Mouse (Mus musculus): ENCODE measurements around the gene Cd81. TPM values are rescaled to one million over a fixed set of nuclear protein-coding genes. Genes with fewer than 3 reads are reported as not detected.
A peak's percentile ranks its signal among the peaks of the same experiment; 100 is the strongest.

Gene Cd81
- total and polyA plus RNA-seq, 3 experiments, result 105 to 133 TPM; not detected in 1

DNA sequence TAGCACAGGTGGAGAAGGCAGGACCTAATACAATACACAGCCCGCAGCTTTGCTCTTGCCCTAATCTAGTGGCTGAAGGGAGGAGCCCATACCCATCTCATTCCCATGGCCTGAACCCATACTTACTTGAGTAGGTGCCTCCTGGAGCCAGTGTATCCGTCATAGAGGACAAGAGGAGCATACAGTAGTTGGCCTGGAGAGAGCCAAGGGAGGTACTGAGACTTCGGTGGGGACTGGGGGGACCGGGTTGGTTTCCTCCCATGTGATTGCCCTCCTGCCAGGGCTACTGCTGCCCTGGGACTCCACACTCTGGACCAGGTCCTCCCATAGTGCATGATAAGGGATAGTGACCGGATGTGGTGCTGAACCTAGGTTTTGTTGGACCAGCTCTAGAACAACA lies 20.1 kb downstream of the Cd81 start:
- H3K4me1 ChIP-seq (ENCODE audit: control insufficient read depth in 1 of 2, insufficient read depth in 2 of 2, low read length in 2 of 2), result peaks cover 0 to 17% of the 10 kb centered on the region in 2 experiments; a peak in 2 of 4 replicates
- no peak overlapping the region for H3K4me3 ChIP-seq (ENCODE audit: control insufficient read depth in 1 of 2, insufficient read depth in 1 of 2, low read depth in 2 of 2, low read length in 2 of 2)
- H3K36me3 ChIP-seq (ENCODE audit: control insufficient read depth in 1 of 2, insufficient read depth in 2 of 2, low read length in 2 of 2), result peaks cover 0 to 6% of the 10 kb centered on the region in 2 experiments; a peak in 2 of 4 replicates
- no peak overlapping the region for H3K27ac ChIP-seq (ENCODE audit: control insufficient read depth, low read depth, low read length)
- H3K9ac ChIP-seq (ENCODE audit: control insufficient read depth, low read depth, low read length, poor library complexity, severe bottlenecking), result no peak overlapping the region
- no peak for DNase-seq (ENCODE audit: low read depth, low spot score)
- H3K79me2 ChIP-seq (ENCODE audit: control insufficient read depth, insufficient read depth, low read length, poor library complexity), result peaks cover 15% of the 10 kb centered on the region
- TF ChIP-seq TAL1 (IDR thresholded peaks at IDR 0.05; ENCODE audit: low read length) (no peak), POLR2AphosphoS5 (IDR thresholded peaks at IDR 0.05; ENCODE audit: borderline replicate concordance, low read depth, low read length) (no peak), MAX (IDR thresholded peaks at IDR 0.05; ENCODE audit: low read length) (no peak), EP300 (IDR thresholded peaks at IDR 0.05; ENCODE audit: low read depth in 1 of 2, low read length in 2 of 2) (no peak)
- H3K27me3 ChIP-seq (ENCODE audit: control insufficient read depth in 1 of 2, insufficient read depth in 2 of 2, low read length in 2 of 2), result no peaks in the 10 kb centered on the region
- no peaks in the 10 kb centered on the region for H3K9me3 ChIP-seq (replicated peaks; ENCODE audit: insufficient read depth, low read length)

DNA sequence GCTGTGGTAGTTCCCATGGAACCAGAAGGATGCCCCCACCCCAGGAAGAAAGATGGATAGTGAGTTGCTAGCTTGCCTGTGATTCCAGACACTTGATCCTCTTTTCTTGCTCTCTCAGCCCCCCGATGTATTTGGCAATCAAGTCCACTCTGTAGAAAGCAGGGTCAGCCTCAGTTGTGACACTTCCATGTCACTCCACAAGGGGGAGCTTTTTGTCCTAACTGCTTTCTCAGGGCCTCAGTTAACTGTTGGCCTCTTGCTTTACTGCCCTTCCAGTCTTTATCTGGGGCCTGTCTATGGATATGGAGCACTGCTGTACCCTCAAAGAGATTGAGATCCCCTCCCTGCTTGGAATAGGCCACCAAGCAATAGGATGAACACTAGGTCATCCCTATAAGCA lies 20.5 kb downstream of the Cd81 start:
- H3K27ac ChIP-seq (ENCODE audit: control insufficient read depth, low read depth, low read length), result no peak overlapping the region
- no peaks in the 10 kb centered on the region for H3K9me3 ChIP-seq (replicated peaks; ENCODE audit: insufficient read depth, low read length)
- TF ChIP-seq TCF12 (IDR thresholded peaks at IDR 0.05; ENCODE audit: low read depth, low read length) (no peak), SMC3 (IDR thresholded peaks at IDR 0.05; ENCODE audit: low read depth, low read length) (peak; percentile 71), RAD21 (IDR thresholded peaks at IDR 0.05; ENCODE audit: low read depth, low read length) (peak; percentile 48), CTCF (IDR thresholded peaks at IDR 0.05 in 2 of 3, conservative IDR thresholded peaks at IDR 0.05 in 1 of 3; ENCODE audit: control insufficient read depth in 1 of 3, insufficient read depth in 1 of 3, low read depth in 2 of 3, low read length in 3 of 3, poor library complexity in 1 of 3, severe bottlenecking in 1 of 3) (peak; percentile 60 to 89 (median 76))
- H3K4me1 ChIP-seq (ENCODE audit: control insufficient read depth in 1 of 2, insufficient read depth in 2 of 2, low read length in 2 of 2), result peaks cover 0 to 14% of the 10 kb centered on the region in 2 experiments; a peak in 2 of 4 replicates
- no peaks in the 10 kb centered on the region for H3K27me3 ChIP-seq (ENCODE audit: control insufficient read depth in 1 of 2, insufficient read depth in 2 of 2, low read length in 2 of 2)
- H3K79me2 ChIP-seq (ENCODE audit: control insufficient read depth, insufficient read depth, low read length, poor library complexity), result peaks cover 15% of the 10 kb centered on the region
- H3K36me3 ChIP-seq (ENCODE audit: control insufficient read depth in 1 of 2, insufficient read depth in 2 of 2, low read length in 2 of 2), result peaks cover 0 to 6% of the 10 kb centered on the region in 2 experiments; a peak in 2 of 4 replicates
- no peak overlapping the region for H3K4me3 ChIP-seq (ENCODE audit: control insufficient read depth in 1 of 2, insufficient read depth in 1 of 2, low read depth in 2 of 2, low read length in 2 of 2)
- H3K9ac ChIP-seq (ENCODE audit: control insufficient read depth, low read depth, low read length, poor library complexity, severe bottlenecking), result no peak overlapping the region
- peak; percentile 76 for DNase-seq (ENCODE audit: low read depth, low spot score)

DNA sequence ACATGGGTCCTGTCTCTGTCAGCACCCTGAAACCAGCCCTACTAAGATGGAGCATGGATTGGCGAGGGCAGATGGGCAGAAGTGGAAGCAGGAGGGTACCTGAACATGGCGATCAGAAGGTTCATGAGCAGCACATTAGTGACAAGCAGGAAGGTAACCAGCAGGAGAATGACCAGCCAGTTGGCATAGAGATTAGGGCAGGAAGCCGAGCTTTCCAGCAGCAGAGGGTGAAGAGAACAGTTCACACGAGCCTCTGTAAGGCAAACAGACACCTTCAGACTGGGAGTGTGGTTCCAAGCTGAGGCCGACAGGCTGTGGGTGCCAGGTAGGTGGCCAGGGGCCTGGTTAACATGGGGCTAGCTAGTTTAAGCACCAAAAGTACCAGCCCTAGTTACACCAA lies 22.9 kb downstream of the Cd81 start:
- Histone ChIP-seq H3K27ac (ENCODE audit: control insufficient read depth, low read depth, low read length) (no peak overlapping the region), H3K27me3 (ENCODE audit: control insufficient read depth in 1 of 2, insufficient read depth in 2 of 2, low read length in 2 of 2) (no peaks in the 10 kb centered on the region), H3K79me2 (ENCODE audit: control insufficient read depth, insufficient read depth, low read length, poor library complexity) (peaks cover 5% of the 10 kb centered on the region), H3K36me3 (ENCODE audit: control insufficient read depth in 1 of 2, insufficient read depth in 2 of 2, low read length in 2 of 2) (no peaks in the 10 kb centered on the region; a peak in 1 of 4 replicates), H3K4me3 (ENCODE audit: control insufficient read depth in 1 of 2, insufficient read depth in 1 of 2, low read depth in 2 of 2, low read length in 2 of 2) (no peak overlapping the region), H3K4me1 (ENCODE audit: control insufficient read depth in 1 of 2, insufficient read depth in 2 of 2, low read length in 2 of 2) (peaks cover 0 to 4% of the 10 kb centered on the region in 2 experiments; a peak in 2 of 4 replicates), H3K9ac (ENCODE audit: control insufficient read depth, low read depth, low read length, poor library complexity, severe bottlenecking) (no peak overlapping the region), H3K9me3 (replicated peaks; ENCODE audit: insufficient read depth, low read length) (no peaks in the 10 kb centered on the region)
- DNase-seq (ENCODE audit: low read depth, low spot score), result no peak
- no peak for TF ChIP-seq TAL1 (IDR thresholded peaks at IDR 0.05; ENCODE audit: low read length)
- TF ChIP-seq JUND (IDR thresholded peaks at IDR 0.05; ENCODE audit: low read depth, low read length), result no peak
- no peak for TF ChIP-seq USF1 (IDR thresholded peaks at IDR 0.05; ENCODE audit: low read depth, low read length)
- TF ChIP-seq CHD1 (IDR thresholded peaks at IDR 0.05; ENCODE audit: low read depth, low read length), result no peak
- TF ChIP-seq MAX (IDR thresholded peaks at IDR 0.05; ENCODE audit: low read length), result no peak
- TF ChIP-seq ZKSCAN1 (IDR thresholded peaks at IDR 0.05; ENCODE audit: low read depth, low read length), result no peak

Data from MEL (cell line).